Mouse (Mus musculus) limb, embryonic 13.5 days (tissue): ENCODE measurements around the gene Gm48551. TPM values are rescaled to one million over a fixed set of nuclear protein-coding genes. Genes with fewer than 3 reads are reported as not detected.
A peak's percentile ranks its signal among the peaks of the same experiment; 100 is the strongest.

Experiments used
- ATAC-seq: fragments of 200-750 bp; cut with Nextera tagmentation; 2 replicates; pipeline ENCODE4 v1.8.0; 2017; ENCODE audit warnings: low read depth, moderate number of reproducible peaks, moderate TSS enrichment; ENCODE audit not compliant: low FRiP score
- H3K27ac ChIP-seq: fragments of 300-500 bp; sonication (generic); 2 replicates; pipeline ENCODE4 v1.5.1; 2015; ENCODE audit warnings: inconsistent platforms, mild to moderate bottlenecking, moderate library complexity
- H3K27me3 ChIP-seq: fragments of 300-500 bp; sonication (generic); 2 replicates; pipeline ENCODE4 v1.6.1; 2015; ENCODE audit warnings: mild to moderate bottlenecking, inconsistent platforms
- H3K36me3 ChIP-seq: fragments of 300-500 bp; sonication (generic); 2 replicates; pipeline ENCODE4 v1.6.1; 2015; ENCODE audit warnings: inconsistent platforms, mild to moderate bottlenecking, moderate library complexity
- H3K4me1 ChIP-seq: fragments of 300-500 bp; sonication (generic); 2 replicates; pipeline ENCODE4 v1.6.1; 2015; ENCODE audit warnings: inconsistent platforms
- H3K4me2 ChIP-seq: fragments of 300-500 bp; sonication (generic); replicated peaks from 2 replicates; pipeline ENCODE4 v1.6.1; 2015; ENCODE audit warnings: inconsistent platforms, mild to moderate bottlenecking, moderate library complexity
- H3K4me3 ChIP-seq: fragments of 300-500 bp; sonication (generic); 2 replicates; pipeline ENCODE4 v1.5.1; 2015; ENCODE audit warnings: moderate library complexity, mild to moderate bottlenecking, inconsistent platforms
- H3K9ac ChIP-seq: fragments of 300-500 bp; sonication (generic); 2 replicates; pipeline ENCODE4 v1.6.1; 2015; ENCODE audit warnings: mild to moderate bottlenecking, inconsistent platforms
- H3K9me3 ChIP-seq: fragments of 300-500 bp; sonication (generic); 2 replicates; pipeline ENCODE4 v1.6.1; 2016; ENCODE audit warnings: inconsistent platforms
- WGBS: fragments of 180-500 bp; shearing (Covaris S2); methylation state at CpG from one replicate; pipeline ENCODE4 v1.1.7; 2015; 5-methylcytosine and 5-hydroxymethylcytosine counted together
- polyA plus RNA-seq: library from polyadenylated mRNA; unstranded; fragments of >200 nt; fragmentation: Nextera tagmentation; extraction: Ambion mirVana; gene quantifications from 2 replicates; pipeline ENCODE4 v1.2.1, GENCODE M21; 2015

Gm48551 gene
- polyA plus RNA-seq, 1 experiment from 2014 or later = 4.0 TPM

- Histone ChIP-seq H3K9ac (peak overlapping the region; percentile 84), H3K9me3 (no peaks in the 10 kb centered on the region), H3K4me3 (peak overlapping the region; percentile 68), H3K4me1 (peaks cover 35% of the 10 kb centered on the region), H3K4me2 (peak overlapping the region; percentile 85), H3K36me3 (peaks cover 18% of the 10 kb centered on the region), H3K27me3 (peaks cover 45% of the 10 kb centered on the region), H3K27ac (peak overlapping the region; percentile 48; the same call in 1 of the 2 replicates)
- WGBS = 3% methylated on average over 25 of the region's 25 CpGs
- ATAC-seq = no peak
These were observed 40.2 kb downstream of the Gm48551 start for GRCm38 (mm10) chr10:81424246-81425051.

GRCm38 (mm10) chr10:81425236-81425850, 41.1 kb downstream of the Gm48551 start:
- Histone ChIP-seq H3K4me1 (peaks cover 39% of the 10 kb centered on the region), H3K4me3 (peak overlapping the region; percentile 68), H3K36me3 (peaks cover 9% of the 10 kb centered on the region), H3K9me3 (no peaks in the 10 kb centered on the region), H3K27me3 (peaks cover 45% of the 10 kb centered on the region), H3K4me2 (peak overlapping the region; percentile 85), H3K9ac (peak overlapping the region; percentile 84), H3K27ac (peak overlapping the region; percentile 48)
- 33% methylated on average over 10 of the region's 10 CpGs for WGBS
- no peak for ATAC-seq

GRCm38 (mm10) chr10:81426081-81426671, 41.9 kb downstream of the Gm48551 start:
- Histone ChIP-seq H3K27ac (peak overlapping the region; percentile 39; the same call in 1 of the 2 replicates), H3K9me3 (no peaks in the 10 kb centered on the region), H3K4me1 (peaks cover 42% of the 10 kb centered on the region), H3K4me3 (peak overlapping the region; percentile 68), H3K4me2 (peak overlapping the region; percentile 85), H3K9ac (peak overlapping the region; percentile 84), H3K27me3 (peaks cover 45% of the 10 kb centered on the region), H3K36me3 (0 out of 2 replicates have a peak, but pooled peaks cover under 1% of the 10 kb centered on the region)
- no peak for ATAC-seq
- WGBS = 0% methylated on average over 9 of the region's 33 CpGs

GRCm38 (mm10) chr10:81426897-81427296, 42.6 kb downstream of the Gm48551 start:
- H3K9ac ChIP-seq = peak overlapping the region; percentile 84
- peaks cover 47% of the 10 kb centered on the region for H3K4me1 ChIP-seq
- H3K9me3 ChIP-seq = no peaks in the 10 kb centered on the region
- peak overlapping the region; percentile 39; the same call in 1 of the 2 replicates for H3K27ac ChIP-seq
- WGBS = under 1% methylated on average over 26 of the region's 38 CpGs
- no peak for ATAC-seq
- peak overlapping the region; percentile 68 for H3K4me3 ChIP-seq
- H3K36me3 ChIP-seq = no peaks in the 10 kb centered on the region
- H3K4me2 ChIP-seq = peak overlapping the region; percentile 85
- H3K27me3 ChIP-seq = peaks cover 45% of the 10 kb centered on the region

- peaks cover 46% of the 10 kb centered on the region for H3K27me3 ChIP-seq
- H3K27ac ChIP-seq = no peak overlapping the region
- 31% methylated on average over 3 of the region's 3 CpGs for WGBS
- no peaks in the 10 kb centered on the region for H3K36me3 ChIP-seq
- ATAC-seq = no peak
- H3K9me3 ChIP-seq = no peaks in the 10 kb centered on the region
- H3K4me3 ChIP-seq = peak overlapping the region; percentile 68
- H3K4me1 ChIP-seq = peaks cover 47% of the 10 kb centered on the region
- H3K4me2 ChIP-seq = peak overlapping the region; percentile 85
- peak overlapping the region; percentile 84 for H3K9ac ChIP-seq
These were observed 43.1 kb downstream of the Gm48551 start for GRCm38 (mm10) chr10:81427327-81427726.

GRCm38 (mm10) chr10:81427804-81428506, 43.7 kb downstream of the Gm48551 start:
- H3K9me3 ChIP-seq = no peaks in the 10 kb centered on the region
- no peak for ATAC-seq
- H3K9ac ChIP-seq = no peak overlapping the region
- H3K4me3 ChIP-seq = 0 out of 2 replicates have a peak overlapping the region, but pooled peaks have one; percentile 68
- no peaks in the 10 kb centered on the region for H3K36me3 ChIP-seq
- peak overlapping the region; percentile 85; the same call in 1 of the 2 replicates for H3K4me2 ChIP-seq
- no peak overlapping the region for H3K27ac ChIP-seq
- 75% methylated on average over 8 of the region's 8 CpGs for WGBS
- H3K4me1 ChIP-seq = peaks cover 52% of the 10 kb centered on the region
- peaks cover 50% of the 10 kb centered on the region for H3K27me3 ChIP-seq

- peaks cover 56% of the 10 kb centered on the region for H3K4me1 ChIP-seq
- H3K36me3 ChIP-seq = no peaks in the 10 kb centered on the region
- no peak overlapping the region for H3K4me3 ChIP-seq
- no peak overlapping the region for H3K27ac ChIP-seq
- no peaks in the 10 kb centered on the region for H3K9me3 ChIP-seq
- no peak overlapping the region for H3K9ac ChIP-seq
- ATAC-seq = no peak
- no peak overlapping the region for H3K4me2 ChIP-seq
- WGBS = 92% methylated on average over 7 of the region's 7 CpGs
- H3K27me3 ChIP-seq = peaks cover 50% of the 10 kb centered on the region
These were observed 44.2 kb downstream of the Gm48551 start for GRCm38 (mm10) chr10:81428507-81428870.

GRCm38 (mm10) chr10:81429092-81429491, 44.8 kb downstream of the Gm48551 start:
- WGBS = 35% methylated on average over 2 of the region's 2 CpGs
- Histone ChIP-seq H3K27me3 (peaks cover 46% of the 10 kb centered on the region), H3K36me3 (no peaks in the 10 kb centered on the region), H3K4me1 (peaks cover 54% of the 10 kb centered on the region), H3K9me3 (no peaks in the 10 kb centered on the region), H3K9ac (no peak overlapping the region), H3K4me3 (peak overlapping the region; percentile 74), H3K4me2 (peak overlapping the region; percentile 92), H3K27ac (no peak overlapping the region)
- no peak for ATAC-seq

- Histone ChIP-seq H3K4me3 (peak overlapping the region; percentile 74), H3K27me3 (peaks cover 45% of the 10 kb centered on the region), H3K9me3 (no peaks in the 10 kb centered on the region), H3K27ac (peak overlapping the region; percentile 86), H3K4me1 (peaks cover 48% of the 10 kb centered on the region), H3K36me3 (no peaks in the 10 kb centered on the region), H3K9ac (peak overlapping the region; percentile 83), H3K4me2 (peak overlapping the region; percentile 92)
- WGBS = under 1% methylated on average over 19 of the region's 20 CpGs
- peak; percentile 24 for ATAC-seq
These were observed 45.4 kb downstream of the Gm48551 start for GRCm38 (mm10) chr10:81429605-81430061.

GRCm38 (mm10) chr10:81430141-81430830, 46.0 kb downstream of the Gm48551 start:
- peaks cover 43% of the 10 kb centered on the region for H3K4me1 ChIP-seq
- H3K27ac ChIP-seq = peak overlapping the region; percentile 86
- no peaks in the 10 kb centered on the region for H3K36me3 ChIP-seq
- no peaks in the 10 kb centered on the region for H3K9me3 ChIP-seq
- 1% methylated on average over 49 of the region's 89 CpGs for WGBS
- H3K27me3 ChIP-seq = peaks cover 39% of the 10 kb centered on the region
- H3K4me3 ChIP-seq = peak overlapping the region; percentile 74
- H3K9ac ChIP-seq = peak overlapping the region; percentile 83
- ATAC-seq = peak; percentile 7
- peak overlapping the region; percentile 92 for H3K4me2 ChIP-seq
